Mouse (Mus musculus): ENCODE data around the gene Zfp326.

- TF ChIP-seq CTCF (IDR thresholded peaks at IDR 0.05; ENCODE audit: control insufficient read depth, insufficient read depth, insufficient read length), result no peak
- no peak for TF ChIP-seq USF1 (IDR thresholded peaks at IDR 0.05; ENCODE audit: low read depth)
- no peak for TF ChIP-seq MAX (IDR thresholded peaks at IDR 0.05)
- no peak for TF ChIP-seq CEBPB (IDR thresholded peaks at IDR 0.05; ENCODE audit: low read depth)
- no peak for TF ChIP-seq MYOG (IDR thresholded peaks at IDR 0.05; ENCODE audit: control insufficient read depth, extremely low read depth, insufficient read length)
- no peak for TF ChIP-seq MYOD1 (IDR thresholded peaks at IDR 0.05; ENCODE audit: control insufficient read depth, insufficient read length, low read depth)
- no peak for TF ChIP-seq FOSL1 (IDR thresholded peaks at IDR 0.05; ENCODE audit: insufficient read depth, low read length, poor library complexity, severe bottlenecking)
Observed at GRCm38 (mm10) chr5:105867841-105868447, 8.4 kb upstream of the Zfp326 start.
